Mouse (Mus musculus) liver, postnatal 0 days (tissue): Measurements from ENCODE around the gene Prss40.
"Not testable (repeated sequence)": the region's sequence is repeated elsewhere in the genome, so short reads cannot be mapped to it uniquely, and the experiment has no call there.

Experiments used
- CTCF ChIP-seq: sonication (generic); IDR thresholded peaks from 2 replicates; pipeline ENCODE4 v1.5.1; 2016; ENCODE audit warnings: antibody characterized with exemption, low read depth
- EP300 ChIP-seq: IDR thresholded peaks from 2 replicates; pipeline ENCODE4 v1.6.1; 2016; ENCODE audit warnings: antibody characterized with exemption, low read depth, mild to moderate bottlenecking

GRCm38 (mm10) chr1:34535043-34535698 is 25.6 kb downstream of the Prss40 start, which contains the start of gene Cfc1:
- not testable (repeated sequence) for TF ChIP-seq CTCF, EP300
